Mouse (Mus musculus) ovary, adult 18-20 months (tissue): Measurements from ENCODE around the gene Cd99l2.
"Not testable (repeated sequence)": the region's sequence is repeated elsewhere in the genome, so short reads cannot be mapped to it uniquely, and the experiment has no call there.

Experiments used
- DNase-seq: peaks from one replicate; pipeline ENCODE4 v3.0.0; 2022; ENCODE audit warnings: low spot score, mixed read lengths

Gene Cd99l2

DNA sequence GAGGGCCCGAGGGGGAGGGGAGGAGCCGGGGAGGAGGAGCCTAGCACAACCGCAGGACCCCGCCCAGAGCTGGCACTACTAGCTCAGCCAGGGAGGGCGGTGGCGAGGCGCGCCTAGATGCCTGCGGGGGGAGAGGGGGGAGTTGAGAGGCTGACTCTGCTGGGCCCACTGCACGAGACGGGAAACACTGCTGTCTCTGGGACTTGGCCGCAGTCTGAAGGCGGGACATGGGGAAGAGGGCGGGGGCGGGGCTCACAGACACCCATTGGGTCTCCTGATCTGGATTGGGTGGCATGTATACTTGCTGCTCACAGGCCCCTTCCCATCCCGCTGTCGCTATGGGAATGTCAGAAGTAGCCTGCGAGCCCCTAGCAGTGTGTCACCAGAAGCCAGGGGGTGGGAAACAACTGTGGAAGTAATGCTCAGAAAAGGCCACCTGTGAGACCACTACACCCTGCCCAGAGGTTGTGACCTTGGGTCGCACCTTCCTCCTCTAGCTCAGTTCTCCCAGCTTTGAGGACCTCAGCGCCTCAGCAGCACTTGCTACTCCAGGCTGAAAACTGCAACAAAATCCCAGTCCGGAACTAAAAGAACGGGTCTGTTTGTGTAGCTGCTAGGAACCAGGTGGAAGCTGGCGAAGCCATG lies at the start of gene Cd99l2:
Gene Cd99l2, minus strand, starts transcription at position 216 of the 645 bp plus-strand sequence.
- DNase-seq, result peak; percentile 86

DNA sequence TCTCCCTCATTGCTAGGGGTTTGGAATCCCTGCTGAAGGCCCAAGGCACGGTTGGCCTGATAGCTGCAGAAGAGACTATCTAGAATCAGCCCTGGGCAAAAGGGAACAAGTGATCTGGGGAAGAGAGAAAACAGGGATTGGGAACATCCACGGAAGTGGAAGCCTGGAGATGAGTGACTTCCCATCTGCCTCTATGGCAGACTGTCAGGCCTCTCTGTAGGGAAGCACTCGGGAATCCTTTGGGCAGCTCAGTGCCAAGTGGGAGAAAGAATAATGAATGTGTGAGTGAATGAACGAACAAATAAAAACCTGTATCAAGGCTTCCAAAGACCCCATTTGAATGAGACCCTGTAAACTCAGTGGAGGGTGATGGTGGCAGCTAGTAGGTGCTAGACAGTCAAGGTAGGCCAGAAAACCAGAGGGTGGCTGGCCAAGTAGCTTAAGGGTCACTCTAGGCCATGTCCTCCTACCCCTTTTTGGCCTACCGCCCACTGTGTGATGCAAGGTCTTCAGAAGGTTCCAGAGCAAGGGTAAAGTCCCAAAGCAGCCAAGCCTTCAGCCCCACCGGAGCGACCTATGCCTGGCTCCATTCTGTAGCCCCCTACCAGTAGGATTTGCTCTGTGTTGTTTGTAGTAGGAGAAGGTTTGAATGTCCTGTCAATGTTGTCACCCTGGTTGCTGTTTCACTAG lies 48.3 kb upstream of the Cd99l2 start:
- DNase-seq, result no peak

DNA sequence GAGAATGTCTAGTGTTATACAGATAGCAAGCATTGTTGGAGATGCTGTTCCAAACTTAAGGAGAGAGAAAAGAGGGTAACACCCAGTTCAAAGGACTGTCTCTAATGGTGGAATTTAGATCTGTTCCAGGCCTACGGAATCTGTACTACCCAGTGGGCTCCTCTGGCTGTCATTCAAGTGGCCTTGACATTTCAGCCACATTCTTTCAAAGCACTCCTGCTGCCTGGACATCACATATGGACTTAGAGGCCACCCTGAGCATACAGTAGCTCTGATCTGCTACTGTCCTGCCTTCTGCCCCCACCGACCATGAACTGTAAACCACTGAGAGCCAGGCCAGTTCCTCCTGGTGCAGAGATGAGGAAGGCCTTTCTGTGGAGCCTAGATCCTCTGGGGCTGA lies 45.1 kb upstream of the Cd99l2 start:
- no peak for DNase-seq

DNA sequence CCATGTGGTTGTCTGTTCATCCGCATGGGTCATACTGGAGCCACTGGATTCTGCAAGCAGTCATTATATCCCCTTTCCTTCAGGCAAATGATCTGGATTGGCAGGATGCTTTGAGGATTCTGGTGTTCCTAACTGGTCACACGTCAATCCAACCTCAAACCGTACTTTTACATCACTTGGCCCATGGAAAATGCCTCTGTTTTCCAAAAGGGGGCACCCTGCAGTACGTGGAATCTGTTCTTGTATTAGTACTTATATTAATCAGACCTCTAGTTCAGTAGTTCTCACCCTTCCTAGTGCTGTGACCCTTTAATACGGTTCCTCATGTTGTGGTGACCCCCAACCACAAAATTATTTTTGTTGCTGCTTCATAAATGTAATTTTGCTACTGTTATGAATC lies 41.5 kb upstream of the Cd99l2 start:
- DNase-seq, result no peak

DNA sequence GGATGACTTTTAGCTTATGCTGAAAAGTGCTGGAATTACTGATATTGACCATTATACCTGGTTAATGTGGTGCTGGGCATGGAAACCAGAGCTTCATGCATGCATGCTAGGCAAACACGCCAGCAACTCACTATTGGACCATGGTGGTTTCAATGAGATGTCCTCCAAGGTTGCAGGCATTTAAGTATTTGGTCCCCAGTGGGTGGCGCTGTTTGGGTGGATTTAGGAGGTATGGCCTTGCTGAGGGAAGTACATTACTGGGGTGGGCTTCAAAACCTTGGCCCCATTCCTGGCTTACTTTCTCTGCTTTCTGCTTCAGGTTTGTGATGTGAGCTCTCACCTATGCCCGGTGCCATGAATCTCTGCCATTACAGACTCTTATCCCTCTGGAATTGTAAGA lies 40.0 kb upstream of the Cd99l2 start:
- DNase-seq, result no peak

DNA sequence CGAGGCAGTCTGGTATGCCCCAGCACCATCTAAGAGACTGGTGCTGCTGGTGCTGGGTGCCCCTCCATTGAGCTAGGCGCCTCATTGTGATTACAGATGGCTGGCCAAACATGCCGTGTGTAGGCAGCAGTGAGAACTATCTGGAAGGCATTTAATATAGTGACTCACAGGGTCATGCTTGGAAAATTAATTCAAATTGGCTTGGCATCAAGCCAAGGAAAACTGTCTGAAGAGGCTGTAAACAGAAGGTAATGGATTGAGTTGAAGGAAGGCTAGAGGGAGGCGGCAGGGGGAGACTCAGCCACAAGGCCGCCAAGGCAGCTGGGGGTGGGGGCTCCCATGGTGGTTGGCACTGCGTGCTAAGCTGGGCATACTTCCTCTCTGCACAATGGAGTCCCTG lies 36.0 kb upstream of the Cd99l2 start:
- DNase-seq, result peak; percentile 9

DNA sequence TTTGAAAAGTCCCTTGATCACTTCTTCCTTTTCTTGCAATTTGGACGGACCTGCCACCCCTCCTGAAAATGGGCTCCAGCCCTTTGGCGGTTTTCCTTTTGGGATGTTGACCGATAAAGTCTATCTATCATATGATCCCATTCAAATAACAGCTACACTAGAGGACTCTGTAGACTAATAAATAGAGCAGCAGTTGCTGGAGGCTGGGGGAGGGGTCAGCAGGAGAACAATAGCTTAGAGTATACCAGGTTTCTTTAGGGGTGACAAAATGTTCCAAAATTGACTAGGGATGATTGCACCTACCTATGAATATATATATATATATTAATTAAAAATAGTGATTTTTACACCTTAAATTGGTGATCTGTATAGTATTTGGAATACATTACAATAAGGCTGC lies 35.5 kb upstream of the Cd99l2 start:
- DNase-seq, result no peak

DNA sequence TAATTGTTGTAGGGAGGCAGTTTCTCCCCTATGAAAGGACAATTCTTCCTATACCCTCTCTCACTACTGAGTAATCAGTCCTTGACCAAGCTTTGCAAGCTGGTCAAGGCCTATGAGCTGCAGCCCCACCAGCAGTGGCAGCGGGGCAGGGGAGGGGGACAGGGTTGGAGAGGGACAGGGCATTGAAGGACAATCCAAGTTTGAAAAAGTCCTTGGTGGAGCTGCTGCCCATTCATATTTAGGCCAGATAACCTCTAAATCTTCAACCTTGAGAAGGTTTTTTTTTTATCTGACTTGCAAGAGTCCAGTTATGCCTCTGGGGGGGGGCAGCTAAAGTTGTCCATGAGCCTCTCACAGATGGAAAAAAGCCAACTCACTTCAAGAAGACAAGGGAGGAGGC lies 34.8 kb upstream of the Cd99l2 start:
- DNase-seq, result peak; percentile 54

DNA sequence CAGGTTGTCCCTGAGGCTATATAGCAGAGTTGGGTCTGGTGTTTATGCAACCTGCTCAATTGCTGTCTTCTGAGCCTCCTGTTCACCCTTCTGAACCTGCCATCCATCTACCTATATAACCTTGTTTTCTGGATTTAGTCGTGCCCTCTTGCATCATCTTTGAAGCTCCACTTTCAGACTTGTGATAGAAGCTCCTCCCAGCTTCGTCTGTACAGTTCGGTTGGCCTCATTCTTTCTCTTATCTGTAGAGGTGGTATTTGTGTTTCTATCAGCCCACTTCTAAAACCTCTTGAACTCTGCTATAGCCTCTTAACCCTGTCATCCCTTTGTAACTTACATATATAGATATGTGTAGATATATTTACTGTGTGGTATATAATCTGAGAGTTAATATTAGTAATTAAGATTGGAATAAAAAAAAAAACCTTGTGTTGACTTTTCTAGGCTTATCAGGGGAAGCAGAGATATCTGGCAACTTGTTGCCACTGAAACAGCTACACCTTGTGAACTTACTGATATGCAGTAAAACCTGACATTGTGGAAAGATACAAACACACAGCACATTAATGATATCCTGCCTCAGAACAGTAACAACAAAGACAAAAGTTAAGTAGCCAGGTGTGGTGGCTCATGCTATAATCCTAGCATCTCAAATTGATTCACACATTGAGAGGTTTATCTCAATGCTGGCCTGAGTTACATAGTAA lies 33.1 kb upstream of the Cd99l2 start:
- DNase-seq, result no peak

DNA sequence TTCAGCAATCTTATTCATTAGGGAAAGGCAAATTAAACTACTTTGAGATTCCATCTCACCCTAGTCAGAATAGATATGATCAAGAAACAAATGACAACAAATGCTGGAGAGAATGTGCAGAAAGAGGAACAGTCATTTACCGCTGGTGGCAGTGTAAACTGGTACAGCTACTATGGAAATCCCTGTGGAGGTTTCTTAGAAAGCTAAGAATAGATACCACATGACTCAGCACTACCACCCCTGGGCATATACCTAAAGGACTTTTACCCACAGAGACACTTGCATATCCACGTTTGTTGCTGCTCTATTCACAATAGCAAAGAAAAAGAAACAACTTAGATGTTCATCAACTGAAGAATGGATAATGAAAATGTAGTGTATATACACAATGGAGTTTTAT lies 31.7 kb upstream of the Cd99l2 start:
- no peak for DNase-seq

DNA sequence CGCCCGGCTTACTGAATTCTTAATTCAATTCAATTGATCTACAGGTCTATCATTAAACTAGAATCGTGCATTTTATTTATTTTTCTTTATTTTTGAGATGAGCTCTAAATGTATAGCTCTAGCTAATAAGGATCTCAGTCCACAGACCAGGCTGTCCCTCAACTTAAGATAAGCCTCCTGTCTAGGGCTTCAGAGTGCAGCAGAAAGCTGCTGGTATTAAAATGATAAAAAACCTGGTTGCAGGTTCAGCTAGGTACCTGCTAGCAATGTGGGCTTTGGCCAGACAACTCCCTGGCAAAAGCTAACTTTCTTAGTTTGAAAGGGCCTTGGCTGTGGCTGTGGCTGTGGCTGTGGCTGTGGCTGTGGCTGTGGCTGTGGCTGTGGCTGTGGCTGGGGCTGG lies 30.2 kb upstream of the Cd99l2 start:
- no peak for DNase-seq

DNA sequence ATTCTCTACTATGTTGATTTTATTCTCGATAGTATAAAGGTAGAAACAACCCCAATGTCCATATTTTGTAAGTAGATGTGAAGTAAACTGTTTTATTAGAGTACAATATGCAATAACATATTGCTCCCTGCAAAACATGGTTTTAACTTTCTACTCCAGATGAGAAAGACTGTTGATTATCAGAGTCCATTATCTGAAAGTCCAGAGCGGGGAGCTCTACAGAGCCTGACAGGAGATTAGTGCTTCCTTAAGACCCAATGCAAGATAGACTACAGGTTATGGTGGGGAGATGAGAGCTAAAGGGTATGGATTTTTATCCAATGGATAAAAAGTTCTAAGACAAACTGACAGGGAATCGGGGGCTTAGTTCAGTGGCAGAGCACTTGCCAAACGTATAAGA lies 26.6 kb upstream of the Cd99l2 start:
- DNase-seq, result no peak

DNA sequence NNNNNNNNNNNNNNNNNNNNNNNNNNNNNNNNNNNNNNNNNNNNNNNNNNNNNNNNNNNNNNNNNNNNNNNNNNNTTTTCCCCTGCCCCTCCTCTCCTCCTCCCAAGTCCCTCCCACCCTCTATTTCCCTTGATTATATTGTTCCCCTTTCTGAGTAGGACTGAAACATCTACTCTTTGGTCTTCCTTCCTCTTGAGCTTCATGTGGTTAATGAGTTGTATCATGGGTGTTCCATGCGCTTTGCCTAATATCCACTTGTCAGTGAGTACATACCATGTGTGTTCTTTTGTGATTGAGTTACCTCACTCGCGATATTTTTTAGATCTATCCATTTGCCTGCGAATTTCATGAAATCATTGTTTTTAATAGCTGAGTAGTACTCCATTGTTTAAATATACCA lies 13.9 kb upstream of the Cd99l2 start:
- DNase-seq, result not testable (repeated sequence)

DNA sequence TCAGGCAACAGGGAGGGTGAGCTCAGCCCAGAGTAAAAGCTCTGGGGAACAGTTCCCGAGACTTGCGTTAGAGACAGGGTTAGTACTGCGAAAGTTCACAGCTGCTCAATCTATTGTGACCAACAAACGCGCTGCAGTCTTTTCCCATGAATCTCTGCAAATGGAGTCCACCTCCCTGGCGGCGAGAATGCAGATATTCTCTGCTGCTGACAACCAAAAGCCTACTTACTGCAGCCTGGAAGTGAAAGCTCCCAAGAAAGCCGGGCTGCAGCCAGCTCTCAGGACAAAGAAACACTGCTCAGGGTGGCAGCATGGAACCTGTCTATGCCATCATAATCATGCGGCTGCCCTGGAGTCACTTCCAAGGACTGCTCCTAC lies 619 bp upstream of the Cd99l2 start:
- DNase-seq, result no peak

DNA sequence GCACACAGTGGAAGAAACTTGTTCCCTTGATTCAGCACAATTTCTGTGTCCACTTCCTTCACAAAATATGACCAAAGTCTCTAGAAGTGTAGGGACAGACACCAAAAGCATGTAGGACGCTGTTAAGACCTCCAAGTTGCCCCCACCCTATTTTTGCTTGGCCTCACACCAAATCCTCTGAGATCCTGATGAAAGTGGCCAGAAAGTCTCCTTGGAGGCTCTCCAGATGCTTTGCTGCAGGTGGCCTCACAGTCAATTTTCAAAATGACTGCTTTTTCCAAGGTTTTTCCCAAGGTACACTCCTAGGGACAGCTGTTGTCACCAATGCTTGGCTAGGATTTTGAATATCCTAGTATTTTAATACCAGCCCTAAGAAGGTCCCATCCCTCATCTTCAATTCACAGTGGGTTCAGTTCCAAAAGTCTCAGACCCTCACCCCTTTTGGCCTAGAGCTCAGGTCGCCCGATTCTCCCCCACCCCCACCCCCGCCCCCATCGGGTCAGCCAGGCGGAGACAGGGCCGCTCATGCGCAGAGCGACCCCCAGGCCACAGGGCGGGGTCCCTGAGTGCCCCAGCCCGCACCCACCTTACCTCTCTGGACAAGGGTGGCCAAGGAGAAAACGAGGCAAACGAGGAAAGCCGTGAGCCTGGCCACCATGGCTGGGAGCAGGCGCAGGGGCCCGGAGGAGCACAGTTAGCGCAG lies 567 bp downstream of the Cd99l2 start:
- DNase-seq, result no peak

DNA sequence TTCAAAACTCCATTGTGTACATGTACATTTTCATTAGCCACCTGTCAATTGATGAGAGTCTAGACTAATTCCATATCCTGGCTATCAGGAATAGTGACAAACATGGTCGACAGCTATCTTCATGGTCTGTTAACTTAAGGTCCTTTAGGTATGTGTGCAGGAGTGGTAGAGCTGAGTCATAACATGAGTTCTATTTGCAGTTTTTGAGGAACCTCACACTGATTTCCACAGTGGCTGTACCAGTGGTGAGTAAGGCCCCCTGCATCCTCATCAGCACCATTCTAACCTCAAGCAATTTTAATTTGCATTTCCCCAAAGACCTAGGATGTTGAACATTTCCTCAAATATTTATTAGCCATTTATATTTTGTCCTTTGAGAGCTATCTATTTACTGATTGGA lies 3.3 kb downstream of the Cd99l2 start:
- no peak for DNase-seq

DNA sequence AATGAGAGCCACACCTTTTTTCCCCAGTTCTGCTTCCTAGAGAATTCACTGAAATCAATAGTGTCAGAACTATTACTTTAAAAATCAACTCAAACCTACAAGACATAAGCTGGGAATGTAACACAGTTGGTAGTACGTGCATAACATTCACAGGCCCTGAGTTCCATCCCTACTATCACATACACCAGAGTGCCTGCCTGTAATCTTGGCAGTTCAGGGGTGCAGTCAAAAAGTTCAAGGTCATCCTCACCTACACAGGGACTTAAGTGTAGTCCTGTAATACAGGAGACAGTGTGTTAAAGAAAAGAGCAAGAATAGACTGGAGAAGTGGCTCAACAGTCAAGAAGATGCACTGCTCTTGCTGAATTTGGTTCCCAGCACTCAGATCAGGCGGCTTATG lies 10.4 kb downstream of the Cd99l2 start:
- no peak for DNase-seq

DNA sequence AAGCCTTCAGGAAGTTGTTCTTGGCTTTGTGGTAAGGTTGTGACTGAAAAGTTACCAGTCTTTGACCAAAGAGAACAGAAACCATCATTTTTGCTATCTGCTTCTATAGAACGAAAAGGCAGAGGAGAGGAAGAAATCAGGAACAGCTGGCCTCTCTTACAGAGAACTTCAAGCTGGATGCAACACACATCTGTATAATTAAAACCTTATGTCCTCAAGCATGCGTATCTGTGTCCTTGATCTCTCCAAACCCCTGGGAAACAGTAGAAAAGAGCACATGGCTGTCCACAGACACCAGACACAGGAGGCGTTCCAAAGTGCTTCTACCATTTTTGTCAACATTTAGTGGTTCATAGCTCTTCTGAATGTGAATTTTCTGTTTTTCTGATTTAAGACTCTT lies 16.7 kb downstream of the Cd99l2 start:
- DNase-seq, result no peak

DNA sequence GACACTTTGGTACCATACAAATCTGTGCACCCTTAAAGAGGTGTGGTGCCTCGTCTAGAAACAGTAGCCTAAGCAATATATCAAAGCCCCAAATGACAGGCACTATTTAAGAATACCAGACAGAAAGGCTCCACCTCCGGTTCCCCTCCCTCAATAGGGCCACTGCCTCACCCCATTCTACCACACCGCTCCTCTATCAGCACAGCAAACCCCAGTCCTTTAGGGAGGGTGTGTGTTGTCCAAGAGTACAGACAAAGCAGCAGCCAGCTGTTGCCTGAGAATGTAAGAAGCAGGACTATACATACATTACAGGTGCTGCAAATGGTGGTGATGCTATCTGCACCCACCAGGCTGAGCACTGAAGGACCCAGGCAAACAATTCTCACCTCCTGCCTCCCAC lies 17.2 kb downstream of the Cd99l2 start:
- DNase-seq, result no peak

DNA sequence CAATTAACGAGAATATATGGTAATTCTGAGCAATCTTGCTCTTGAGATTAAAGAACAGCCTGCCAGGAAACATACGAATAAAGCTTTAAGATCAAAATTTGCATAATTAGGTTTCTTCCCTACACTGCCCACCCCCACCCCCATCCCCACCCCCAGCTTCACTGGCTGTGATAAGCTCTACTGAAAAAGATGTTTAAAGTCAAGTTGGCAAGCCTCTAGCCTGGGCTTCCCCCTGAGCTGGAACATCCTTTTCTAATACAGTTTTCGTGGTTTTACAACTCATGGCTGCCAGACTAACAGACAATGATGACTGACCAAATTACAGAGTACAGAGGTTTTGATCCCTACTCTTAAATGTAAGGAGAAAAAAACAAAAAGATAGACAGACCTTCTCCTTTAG lies 17.6 kb downstream of the Cd99l2 start:
- no peak for DNase-seq

DNA sequence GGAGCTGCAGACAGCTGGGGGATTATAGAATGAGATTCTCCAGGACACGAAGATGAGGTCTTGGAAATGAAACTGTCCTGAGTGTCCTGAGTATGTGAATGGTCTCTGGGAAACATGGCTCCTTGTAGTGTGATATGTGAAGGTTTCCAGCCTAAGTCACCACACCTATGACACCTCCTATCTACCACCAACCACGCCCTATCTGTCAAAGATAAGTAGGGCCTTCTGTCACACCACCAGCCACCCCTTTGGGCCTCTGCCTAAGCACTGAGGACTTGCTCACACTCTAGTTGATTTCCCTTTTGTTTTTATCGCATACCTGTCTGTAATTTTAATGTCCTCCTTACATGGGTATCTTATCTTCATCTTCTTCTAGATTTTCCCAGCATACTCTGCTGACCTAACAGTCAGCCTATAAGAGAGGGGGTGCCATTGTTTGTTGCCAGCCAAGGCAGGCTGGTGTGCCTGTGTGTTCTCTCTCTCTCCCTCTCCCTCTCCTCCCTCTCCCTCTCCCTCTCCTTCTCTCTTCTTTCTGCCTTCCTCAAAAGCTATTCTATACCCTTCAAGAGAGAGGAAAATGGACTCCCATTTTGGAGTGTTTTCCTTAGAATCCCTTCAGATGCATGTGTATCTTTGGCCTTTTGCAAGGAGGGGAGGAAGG lies 18.2 kb downstream of the Cd99l2 start:
- no peak for DNase-seq

DNA sequence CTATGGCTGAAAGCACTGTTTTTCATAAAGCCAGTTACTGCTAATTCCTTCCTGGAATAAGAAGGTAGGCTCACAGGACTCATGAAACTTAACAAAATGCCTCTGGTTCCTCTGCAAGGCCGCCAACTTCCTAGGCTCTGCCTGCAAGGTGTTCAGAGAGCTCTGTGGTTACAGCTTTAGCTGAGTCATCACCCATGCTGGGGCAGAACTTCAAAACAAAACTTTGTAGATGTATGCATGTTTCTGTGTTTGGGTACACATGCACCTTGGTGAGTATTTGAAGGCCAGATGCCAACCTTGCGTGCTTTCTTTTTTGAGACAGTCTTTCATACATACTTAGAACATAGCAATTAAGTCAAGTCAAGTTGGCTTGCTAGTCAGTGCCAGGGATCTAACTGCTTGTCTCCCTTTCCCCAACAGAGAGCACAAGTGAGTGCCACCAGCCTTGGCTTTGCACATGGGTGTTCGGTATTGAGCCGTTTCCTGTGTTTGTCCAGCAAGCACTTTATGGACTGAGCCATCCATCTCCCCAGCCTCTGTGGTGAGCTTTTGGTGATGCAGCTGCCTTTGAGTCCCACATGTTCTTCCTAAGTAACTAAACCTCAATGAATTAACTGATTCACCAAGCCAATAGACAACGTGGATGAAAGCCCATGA lies 23.9 kb downstream of the Cd99l2 start:
- no peak for DNase-seq
